Mouse (Mus musculus): ENCODE results near the gene Dcst1.

GRCm38 (mm10) chr3:89395806-89396653 is 31.0 kb upstream of the Dcst1 start:
- no peak for TF ChIP-seq POLR2A (IDR thresholded peaks at IDR 0.05; ENCODE audit: low read depth, low read length)
- peak; percentile 71; the same call in 1 of the 2 replicates for TF ChIP-seq CTCF (IDR thresholded peaks at IDR 0.05; ENCODE audit: borderline replicate concordance, insufficient read depth, low read length)

Data from embryonic fibroblast, embryonic 13.5 days (primary cell).